Mouse (Mus musculus) G1E (cell line): ENCODE measurements around the gene Kif13a.

Source experiments
- CTCF ChIP-seq: IDR thresholded peaks from 2 replicates; pipeline ENCODE4 v1.5.1; 2012; ENCODE audit warnings: low read depth, low read length, inconsistent platforms, mixed read lengths
- POLR2AphosphoS5 ChIP-seq: IDR thresholded peaks from 2 replicates; pipeline ENCODE4 v1.6.1; 2012; ENCODE audit warnings: low read depth, low read length, inconsistent platforms; ENCODE audit not compliant: insufficient replicate concordance

DNA sequence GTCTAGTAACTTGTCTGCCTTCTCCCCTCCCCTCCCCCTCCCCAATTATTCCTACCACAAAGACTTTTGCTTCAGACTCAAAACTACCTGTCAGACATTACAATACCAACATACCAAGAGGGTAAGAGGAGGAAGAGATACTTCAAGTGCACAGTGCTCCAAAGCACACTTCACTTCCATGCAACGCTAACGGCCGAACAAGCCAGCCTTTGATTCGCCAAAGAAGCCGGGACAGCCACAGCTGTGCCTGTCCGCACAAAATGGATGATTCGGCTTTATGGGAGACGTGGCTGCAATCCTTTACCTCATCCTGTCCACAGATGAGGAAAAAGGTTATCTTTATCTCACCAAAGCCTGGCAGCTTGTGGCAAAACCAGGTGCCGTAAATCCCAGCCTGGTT is 84.2 kb downstream of the Kif13a start:
- TF ChIP-seq CTCF: no peak
- TF ChIP-seq POLR2AphosphoS5: no peak
